Mouse (Mus musculus): ENCODE data around the gene Hspb7.

DNA sequence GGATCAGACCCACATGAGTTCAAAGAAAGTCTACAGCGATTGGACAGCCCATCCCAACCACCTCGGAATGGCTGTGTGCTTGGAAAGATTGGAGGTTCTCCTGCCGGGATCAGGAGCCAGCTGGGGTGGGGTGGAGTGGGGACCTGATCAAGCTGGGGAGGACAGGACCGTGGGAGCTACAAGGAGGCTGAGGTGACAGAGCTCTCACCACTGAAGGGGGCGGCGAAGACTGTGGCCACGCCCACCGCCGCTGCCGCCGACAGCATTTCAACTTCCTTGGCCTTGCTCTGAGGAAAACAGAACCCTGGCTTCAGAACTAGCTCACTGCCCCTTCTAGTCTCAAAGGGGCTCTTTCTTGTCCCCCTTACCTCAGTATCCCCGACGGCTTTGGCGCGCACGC lies 25.8 kb upstream of the Hspb7 start:
- TF ChIP-seq CTCF (IDR thresholded peaks at IDR 0.05; ENCODE audit: low read depth, low read length) (no peak), POLR2A (IDR thresholded peaks at IDR 0.05; ENCODE audit: borderline replicate concordance, low read depth, low read length) (no peak)

Measured in bone marrow macrophage, adult 2 months (primary cell).